7 mouse cellular contexts compared by ENCODE assay signal in the genomic region with DNA sequence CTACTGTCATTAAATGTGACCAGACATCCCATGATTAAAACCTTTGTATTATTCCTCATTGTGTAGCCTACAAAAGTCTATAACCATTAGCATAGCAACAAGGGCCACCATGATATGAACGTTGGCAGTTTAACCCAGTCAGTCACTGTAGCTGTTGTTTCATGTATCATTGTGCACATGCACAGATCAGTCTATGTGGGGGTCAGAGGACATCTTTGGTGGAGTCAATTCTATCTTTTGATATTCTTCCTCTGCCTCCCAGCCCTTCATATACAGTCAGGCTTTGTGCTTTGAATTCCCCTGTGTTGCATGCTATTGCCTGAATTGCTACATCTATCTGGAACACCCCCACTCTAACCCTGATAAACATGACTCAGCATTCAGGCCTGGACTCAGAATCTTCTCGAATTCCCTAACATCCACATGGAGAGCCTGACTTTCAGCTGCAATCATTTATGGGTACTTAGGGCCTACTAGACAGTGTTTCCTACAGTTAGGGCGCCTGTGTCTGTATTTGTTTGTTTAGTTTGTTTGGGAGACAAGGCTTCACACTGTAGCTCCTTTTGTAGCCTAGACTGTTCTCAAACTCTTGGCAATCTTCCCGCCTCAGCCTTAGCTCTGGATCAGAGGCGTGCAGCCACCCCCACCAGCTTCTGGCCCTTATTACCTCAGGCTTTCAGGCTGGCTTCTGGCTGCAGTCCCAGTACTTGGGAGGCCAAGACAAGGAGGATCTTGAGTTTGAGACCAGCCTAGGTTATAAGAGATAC. TPM values are rescaled to one million over a fixed set of nuclear protein-coding genes. Genes with fewer than 3 reads are reported as not detected.
DNase-seq lines count a peak whose midpoint lies in the region; ATAC-seq and TF ChIP-seq lines count a peak whose summit lies in the region.

No protein-coding gene starts in this region.

- H3K4me2 ChIP-seq in kidney, embryonic 14.5 days (replicated peaks; ENCODE audit: low read depth, low read length): no peak overlapping the region

- H3K36me3 ChIP-seq in kidney, adult 2 months (ENCODE audit: control insufficient read depth, insufficient read depth, low read length): no peaks in the 10 kb centered on the region
- H3K36me3 ChIP-seq in kidney, embryonic 14.5 days (ENCODE audit: control insufficient read depth, insufficient read depth, low read length): no peaks in the 10 kb centered on the region

- no peak overlapping the region for H3K4me3 ChIP-seq in kidney, adult 2 months (ENCODE audit: insufficient read depth, low read depth, low read length)
- H3K4me3 ChIP-seq in kidney, embryonic 14.5 days (ENCODE audit: low read length): no peak overlapping the region

- 68% methylated on average over 5 of the region's 5 CpGs for WGBS in kidney, adult 2 months
- WGBS in kidney, embryonic 14.5 days: 85% methylated on average over 5 of the region's 5 CpGs

- H3K9me3 ChIP-seq in kidney, embryonic 14.5 days (ENCODE audit: control insufficient read depth, low read length): no peaks in the 10 kb centered on the region

- H3K4me1 ChIP-seq in kidney, adult 2 months (ENCODE audit: control insufficient read depth, insufficient read depth, low read length): no peaks in the 10 kb centered on the region
- no peaks in the 10 kb centered on the region for H3K4me1 ChIP-seq in kidney, embryonic 14.5 days (ENCODE audit: control insufficient read depth, insufficient read depth, low read length)

- H3K27ac ChIP-seq in kidney, adult 2 months (ENCODE audit: insufficient read depth, low read depth, low read length): no peak overlapping the region
- H3K27ac ChIP-seq in kidney, embryonic 14.5 days (ENCODE audit: low read depth, low read length): no peak overlapping the region

- ATAC-seq in kidney, embryonic 14.5 days (ENCODE audit: low FRiP score, low TSS enrichment): no peak
- no peak for ATAC-seq in monocyte, adult 5-6 weeks (replicated peaks; ENCODE audit: insufficient number of reproducible peaks, low FRiP score, low TSS enrichment, poor library complexity, severe bottlenecking)

- H3K27me3 ChIP-seq in kidney, adult 2 months (replicated peaks; ENCODE audit: control insufficient read depth, insufficient read depth, low read length): no peaks in the 10 kb centered on the region
- H3K27me3 ChIP-seq in kidney, embryonic 14.5 days (ENCODE audit: control insufficient read depth, insufficient read depth, low read length): no peaks in the 10 kb centered on the region

- TF ChIP-seq CTCF in kidney, adult 2 months (conservative IDR thresholded peaks at IDR 0.05; ENCODE audit: insufficient read depth, insufficient read length, low read depth, low read length): no peak

- TF ChIP-seq POLR2A in kidney, adult 2 months (IDR thresholded peaks at IDR 0.05; ENCODE audit: low read depth, low read length): no peak

- H3K9ac ChIP-seq in kidney, embryonic 14.5 days (ENCODE audit: low read depth, low read length): no peak overlapping the region

- peak; percentile 73 for DNase-seq in kidney, adult 2 months
- peak; percentile 74 for DNase-seq in adrenal gland, adult 2 months
- peak; percentile 71 for DNase-seq in cerebellum, postnatal 14 days
- DNase-seq in layer of hippocampus, adult 8-10 months (ENCODE audit: low spot score in 2 of 2): peak; percentile 54 to 64
- peak; percentile 59 for DNase-seq in ovary, postnatal 36 days (ENCODE audit: low spot score)

RNA-seq across cellular contexts. Expression of gene Bnipl, which starts 4.3 kb away (rescaled TPM):
- 0.09 and 0.41 TPM in 2 replicates for polyA plus RNA-seq in kidney, adult 2 months (2012; rRNA removed)
- polyA plus RNA-seq in kidney, embryonic 14.5 days (2014; fragmentation: Nextera tagmentation; extraction: Ambion mirVana): 2.1 and 2.4 TPM in 2 replicates
- total RNA-seq in adrenal gland, adult 2 months (2021): not detected
- not detected in 2 replicates for polyA plus RNA-seq in adrenal gland, adult 2 months (2012; rRNA removed)
- total RNA-seq in layer of hippocampus, adult 8-10 months (2022): under 1 TPM in 3 of 4 experiments, not detected in 1; 0.43 to 0.95 (median 0.63) TPM
- total RNA-seq in monocyte, adult 5-6 weeks (2017): not detected in 3 replicates

RNA-seq across cellular contexts. Expression of gene Gm128, which starts 5.2 kb away (rescaled TPM):
- polyA plus RNA-seq in kidney, adult 2 months (2012; rRNA removed): 5.9 TPM in 2 replicates
- polyA plus RNA-seq in kidney, embryonic 14.5 days (2014; fragmentation: Nextera tagmentation; extraction: Ambion mirVana): 0.19 and 0.57 TPM in 2 replicates
- total RNA-seq in adrenal gland, adult 2 months (2021): under 1 TPM in 1 of 2 experiments, not detected in 1; 0.21 TPM
- 0.20 and 0.22 TPM in 2 replicates for polyA plus RNA-seq in adrenal gland, adult 2 months (2012; rRNA removed)
- under 1 TPM in 3 of 4 experiments, not detected in 1; 0.25 to 0.45 (median 0.41) TPM for total RNA-seq in layer of hippocampus, adult 8-10 months (2022)
- total RNA-seq in monocyte, adult 5-6 weeks (2017): not detected in 3 replicates

RNA-seq across cellular contexts. Expression of gene Mllt11, which starts 14.7 kb away (rescaled TPM):
- 30.6 and 31.4 TPM in 2 replicates for polyA plus RNA-seq in kidney, adult 2 months (2012; rRNA removed)
- 18.5 and 19.1 TPM in 2 replicates for polyA plus RNA-seq in kidney, embryonic 14.5 days (2014; fragmentation: Nextera tagmentation; extraction: Ambion mirVana)
- 1 to 10 TPM; 8.0 to 8.7 TPM for total RNA-seq in adrenal gland, adult 2 months (2021)
- 7.2 and 9.2 TPM in 2 replicates for polyA plus RNA-seq in adrenal gland, adult 2 months (2012; rRNA removed)
- total RNA-seq in layer of hippocampus, adult 8-10 months (2022): 100 to 1,000 TPM; 265 to 305 (median 277) TPM
- total RNA-seq in monocyte, adult 5-6 weeks (2017): 6.2 to 18.2 TPM (median 9.1 TPM) in 3 replicates

RNA-seq across cellular contexts. Expression of gene Cdc42se1, which starts 18.1 kb away (rescaled TPM):
- polyA plus RNA-seq in kidney, adult 2 months (2012; rRNA removed): 77.5 and 83.7 TPM in 2 replicates
- polyA plus RNA-seq in kidney, embryonic 14.5 days (2014; fragmentation: Nextera tagmentation; extraction: Ambion mirVana): 109 and 113 TPM in 2 replicates
- total RNA-seq in adrenal gland, adult 2 months (2021): 100 to 1,000 TPM in 1 of 2 experiments, 10 to 100 TPM in 1; 89.7 to 102 TPM
- 46.1 and 53.0 TPM in 2 replicates for polyA plus RNA-seq in adrenal gland, adult 2 months (2012; rRNA removed)
- 10 to 100 TPM; 72.9 to 79.5 (median 77.2) TPM for total RNA-seq in layer of hippocampus, adult 8-10 months (2022)
- 122 to 191 TPM (median 182 TPM) in 3 replicates for total RNA-seq in monocyte, adult 5-6 weeks (2017)

RNA-seq across cellular contexts. Expression of gene Gabpb2, which starts 28.9 kb away (rescaled TPM):
- polyA plus RNA-seq in kidney, adult 2 months (2012; rRNA removed): 9.8 and 10.6 TPM in 2 replicates
- 9.7 and 15.4 TPM in 2 replicates for polyA plus RNA-seq in kidney, embryonic 14.5 days (2014; fragmentation: Nextera tagmentation; extraction: Ambion mirVana)
- total RNA-seq in adrenal gland, adult 2 months (2021): 10 to 100 TPM; 19.0 to 21.1 TPM
- 4.0 and 4.5 TPM in 2 replicates for polyA plus RNA-seq in adrenal gland, adult 2 months (2012; rRNA removed)
- 10 to 100 TPM; 15.7 to 18.0 (median 17.5) TPM for total RNA-seq in layer of hippocampus, adult 8-10 months (2022)
- 87.0 to 129 TPM (median 91.1 TPM) in 3 replicates for total RNA-seq in monocyte, adult 5-6 weeks (2017)

Comparison
In these comparisons a context has a peak if more than half of its experiments do, and no peak if none do; other contexts are left out.
1. RNA of gene Mllt11, which starts 14.7 kb away (total RNA-seq): 265 to 305 TPM in layer of hippocampus, adult 8-10 months; 6.2 to 18.2 TPM in monocyte, adult 5-6 weeks and 8.0 to 8.7 TPM in adrenal gland, adult 2 months; every median in the first group is over 10 times any median in the second.
2. Peak in every context shown above with its lines, with median percentiles within 50 percentile points of each other: DNase-seq.